ENCODE assay signal across 9 mouse cellular contexts in genomic region chr10:27616641-27617415, GRCm38 (mm10). TPM values are rescaled to one million over a fixed set of nuclear protein-coding genes. Genes with fewer than 3 reads are reported as not detected.
DNase-seq lines count a peak whose midpoint lies in the region; ATAC-seq and TF ChIP-seq lines count a peak whose summit lies in the region.
"Had no signal": no experiment of that assay in that cellular context is flagged by ENCODE, and none has a peak within 500 bp of the region (broad histone marks: within the 10 kb centered on the region; RNA-seq: fewer than 3 reads in every experiment).

No protein-coding gene starts in this region.

- peak; percentile 61 for TF ChIP-seq POLR2A in embryonic fibroblast, embryonic 13.5 days (IDR thresholded peaks at IDR 0.05; ENCODE audit: low read depth, low read length)
- TF ChIP-seq POLR2A in testis, adult 2 months (IDR thresholded peaks at IDR 0.05; ENCODE audit: control insufficient read depth, low read depth, low read length): no peak

- no peaks in the 10 kb centered on the region for H3K4me1 ChIP-seq in embryonic fibroblast, embryonic 13.5 days (ENCODE audit: control insufficient read depth, insufficient read depth, low read length)
- peaks cover 6% of the 10 kb centered on the region for H3K4me1 ChIP-seq in heart, embryonic 16.5 days (ENCODE audit: control insufficient read depth, insufficient read depth, low read length)
- H3K4me1 ChIP-seq in testis, adult 2 months (ENCODE audit: control insufficient read depth, insufficient read depth, low read length): peaks cover 2% of the 10 kb centered on the region

- no peak for TF ChIP-seq CTCF in embryonic fibroblast, embryonic 13.5 days (IDR thresholded peaks at IDR 0.05; ENCODE audit: borderline replicate concordance, insufficient read depth, low read length)
- TF ChIP-seq CTCF in testis, adult 2 months (IDR thresholded peaks at IDR 0.05; ENCODE audit: control insufficient read depth, insufficient read depth, insufficient replicate concordance, low read depth, low read length): no peak

- H3K4me2 ChIP-seq in heart, embryonic 16.5 days (ENCODE audit: low read depth, low read length): peak overlapping the region; percentile 79

- peak; percentile 88 for ATAC-seq in heart, embryonic 16.5 days (replicated peaks; ENCODE audit: extremely low read depth, insufficient read depth, low FRiP score)
- ATAC-seq: Patski had no signal

- no peak overlapping the region for H3K27ac ChIP-seq in embryonic fibroblast, embryonic 13.5 days (ENCODE audit: insufficient read depth, low read length)
- H3K27ac ChIP-seq in heart, embryonic 16.5 days (ENCODE audit: low read length): peak overlapping the region; percentile 81
- H3K27ac ChIP-seq in testis, adult 2 months (ENCODE audit: control insufficient read depth, insufficient read depth, low read depth, low read length): peak overlapping the region; percentile 24; the same call in 1 of the 2 replicates

- peak; percentile 14 to 23 for DNase-seq in layer of hippocampus, postnatal 10 days (ENCODE audit: low spot score in 2 of 2)
- no peak for DNase-seq in layer of hippocampus, postnatal 25 days (ENCODE audit: extremely low spot score in 1 of 2, low spot score in 1 of 2)
- peak; percentile 62 for DNase-seq in kidney, postnatal 10 days
- peak; percentile 28 for DNase-seq in mesoderm, embryonic 11.5 days (ENCODE audit: low read depth, low spot score)
- no peak for DNase-seq in adipocyte (ENCODE audit: low spot score)

- no peaks in the 10 kb centered on the region for H3K36me3 ChIP-seq in heart, embryonic 16.5 days (ENCODE audit: control insufficient read depth, insufficient read depth)
- no peaks in the 10 kb centered on the region for H3K36me3 ChIP-seq in testis, adult 2 months (ENCODE audit: control insufficient read depth, insufficient read depth, low read length)

- H3K9ac ChIP-seq in heart, embryonic 16.5 days (ENCODE audit: low read length): peak overlapping the region; percentile 73

- H3K27me3 ChIP-seq in heart, embryonic 16.5 days (ENCODE audit: control insufficient read depth, insufficient read depth, low read length): no peaks in the 10 kb centered on the region
- no peaks in the 10 kb centered on the region for H3K27me3 ChIP-seq in testis, adult 2 months (ENCODE audit: control insufficient read depth, insufficient read depth, low read length)

- peak overlapping the region; percentile 42 for H3K4me3 ChIP-seq in embryonic fibroblast, embryonic 13.5 days (ENCODE audit: insufficient read depth, low read length)
- H3K4me3 ChIP-seq in heart, embryonic 16.5 days (ENCODE audit: low read length): peak overlapping the region; percentile 58
- peak overlapping the region; percentile 64 for H3K4me3 ChIP-seq in testis, adult 2 months (ENCODE audit: control insufficient read depth, low read depth, low read length)

- no peaks in the 10 kb centered on the region for H3K9me3 ChIP-seq in heart, embryonic 16.5 days (replicated peaks; ENCODE audit: control insufficient read depth, low read length)

- 13% methylated on average over 18 of the region's 18 CpGs for WGBS in heart, embryonic 16.5 days

RNA-seq across cellular contexts. Expression of gene Lama2, which starts 2.7 kb away (rescaled TPM):
- 10 to 100 TPM; 12.4 to 13.8 TPM for total RNA-seq in layer of hippocampus, postnatal 10 days (2021)
- total RNA-seq in layer of hippocampus, postnatal 25 days (2021): 10 to 100 TPM in 1 of 2 experiments, 1 to 10 TPM in 1; 9.6 to 12.1 TPM
- 24.2 and 29.5 TPM in 2 replicates for polyA plus RNA-seq in embryonic fibroblast, embryonic 13.5 days (2011; ENCODE audit: insufficient read length, low read depth, missing spikeins)
- 20.3 and 22.2 TPM in 2 replicates for polyA plus RNA-seq in heart, embryonic 16.5 days (2015; fragmentation: Nextera tagmentation; extraction: Ambion mirVana)
- 5.2 and 6.8 TPM in 2 replicates for polyA plus RNA-seq in testis, adult 2 months (2012; rRNA removed)

Comparison
In these comparisons a context has a peak if more than half of its experiments do, and no peak if none do; other contexts are left out.
1. DNase-seq: peak in layer of hippocampus, postnatal 10 days (2 of 2), kidney, postnatal 10 days (single experiment) and mesoderm, embryonic 11.5 days (single experiment); none in layer of hippocampus, postnatal 25 days (0 of 2) and adipocyte (single experiment).
2. Peak in every context shown above with its lines, with median percentiles within 50 percentile points of each other: H3K4me3 ChIP-seq.